Mouse (Mus musculus): ENCODE measurements around the gene Rpl7l1.
"Not testable (repeated sequence)": the region's sequence is repeated elsewhere in the genome, so short reads cannot be mapped to it uniquely, and the experiment has no call there.

Gene Rpl7l1

DNA sequence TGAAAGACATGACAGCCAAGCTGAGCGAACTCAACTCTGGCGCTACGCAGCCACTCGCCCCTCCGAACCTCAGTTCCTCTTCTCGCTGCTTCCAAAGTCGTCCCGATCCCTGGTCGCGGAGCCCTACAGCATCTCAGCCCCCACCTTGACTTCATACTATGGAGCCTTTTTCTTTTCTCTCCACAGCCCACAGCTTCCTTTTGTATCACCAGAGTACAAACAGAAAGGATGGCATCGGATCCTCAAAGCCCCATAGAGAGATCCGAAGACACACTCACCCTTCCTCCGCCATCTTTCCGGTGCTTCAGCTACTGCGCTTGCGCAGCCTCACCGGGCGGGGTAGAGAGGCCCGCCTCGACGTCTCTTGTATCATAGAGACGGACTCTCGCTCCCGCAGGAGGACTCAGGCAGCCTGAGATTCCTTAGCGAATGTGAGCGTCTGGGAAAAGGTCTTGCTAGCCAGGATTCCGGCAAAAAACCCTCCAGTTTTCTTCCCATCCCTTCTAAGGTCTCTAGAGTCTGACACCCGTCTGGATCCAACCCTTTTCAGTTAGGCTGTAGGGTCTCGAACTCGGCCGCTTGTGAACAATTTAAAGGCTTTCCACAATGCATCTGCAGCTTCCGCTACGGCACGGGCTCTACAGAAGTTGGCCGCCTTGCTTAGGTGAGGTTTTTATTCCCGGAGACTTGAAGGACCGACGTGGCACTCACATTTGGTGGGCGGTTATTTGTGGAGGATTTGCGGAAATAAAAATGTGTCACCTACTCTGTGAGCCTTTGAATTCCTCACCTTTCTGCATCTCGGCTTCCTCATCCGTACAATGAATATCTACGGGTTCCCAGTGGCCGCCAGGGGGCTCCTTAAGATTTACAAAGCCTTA lies at the start of gene Rpl7l1:
Gene Rpl7l1 (minus strand): TSS at position 332 of the 881 bp plus-strand sequence.
- DNase-seq (ENCODE audit: extremely low read depth, low read depth) = peak; percentile 92

DNA sequence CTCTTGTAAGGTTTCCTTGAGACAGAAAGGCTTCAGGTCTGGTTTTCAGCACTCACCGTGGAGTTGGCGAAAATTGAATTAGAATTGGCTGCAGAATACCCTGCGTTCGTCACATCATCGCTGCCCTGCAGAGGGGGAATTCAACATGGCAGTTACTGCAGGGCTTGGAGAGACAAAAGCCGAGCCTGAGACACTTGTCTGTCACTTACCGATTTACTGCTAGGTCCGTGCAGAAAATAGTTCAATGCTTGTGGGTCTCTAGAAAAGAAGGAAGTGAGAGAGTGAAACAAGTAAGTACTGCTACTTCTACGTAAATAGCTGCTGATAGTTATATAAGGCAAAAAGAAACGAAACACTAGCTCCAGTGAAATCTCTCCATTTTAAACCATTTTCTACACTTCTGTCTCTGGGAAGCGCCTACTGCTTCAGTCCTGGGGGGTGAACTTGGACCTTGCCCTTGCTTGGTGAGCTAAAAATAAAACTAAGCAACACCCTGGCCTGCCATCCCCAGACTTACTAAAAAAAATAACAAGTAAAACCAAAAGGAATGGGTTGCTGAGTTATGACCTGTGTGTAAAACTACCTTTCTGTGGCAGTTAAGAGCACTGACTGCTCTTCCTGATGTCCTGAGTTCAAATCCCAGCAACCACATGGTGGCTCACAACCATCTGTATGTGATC lies 47.5 kb upstream of the Rpl7l1 start:
- DNase-seq (ENCODE audit: extremely low read depth, low read depth) = no peak

- no peak for DNase-seq (ENCODE audit: extremely low read depth, low read depth)
These were observed 46.5 kb upstream of the Rpl7l1 start for GRCm38 (mm10) chr17:46828935-46829334.

GRCm38 (mm10) chr17:46823091-46823490 lies 40.6 kb upstream of the Rpl7l1 start:
- no peak for DNase-seq (ENCODE audit: extremely low read depth, low read depth)

DNA sequence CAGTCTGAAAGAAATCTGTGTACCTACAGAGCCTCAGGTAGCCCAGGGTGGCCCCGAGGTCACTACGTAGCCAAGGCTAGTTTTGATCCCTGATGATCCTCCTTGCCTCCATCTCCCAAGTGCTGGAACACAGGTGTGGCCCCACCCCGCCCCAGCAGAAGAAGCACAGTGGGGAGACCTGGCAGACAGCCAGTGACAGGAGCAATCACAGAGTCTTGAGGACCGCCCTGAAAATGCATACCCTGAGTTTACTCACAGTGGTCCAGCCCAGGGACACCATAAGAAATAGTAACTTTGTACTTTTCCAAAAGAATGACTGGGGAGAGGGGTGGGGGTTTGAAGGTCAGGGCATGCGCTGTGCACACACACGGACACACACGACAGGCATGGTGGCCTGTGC lies 38.2 kb upstream of the Rpl7l1 start:
- no peak for DNase-seq (ENCODE audit: extremely low read depth, low read depth)

DNA sequence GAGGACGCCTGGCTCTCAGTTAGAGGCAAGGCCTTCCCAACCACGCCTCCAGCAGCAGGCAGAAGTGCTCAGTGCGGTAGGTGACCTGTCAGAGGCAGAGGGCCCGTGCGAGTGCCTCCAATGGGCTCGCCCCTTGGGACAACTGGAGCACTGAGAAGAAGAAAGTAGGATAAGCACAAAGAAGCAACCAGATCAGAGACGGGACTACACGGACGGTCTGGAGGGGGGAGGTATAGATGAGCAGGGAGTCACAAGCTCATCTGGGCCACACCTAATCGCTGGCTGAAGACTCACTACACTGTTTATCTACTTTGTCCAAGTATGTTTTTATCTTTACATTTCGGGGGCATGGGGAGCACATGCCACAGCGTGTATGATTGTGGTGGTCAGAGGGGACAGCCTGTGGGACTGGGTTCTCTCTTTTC lies 35.3 kb upstream of the Rpl7l1 start:
- DNase-seq (ENCODE audit: extremely low read depth, low read depth) = peak; percentile 4

DNA sequence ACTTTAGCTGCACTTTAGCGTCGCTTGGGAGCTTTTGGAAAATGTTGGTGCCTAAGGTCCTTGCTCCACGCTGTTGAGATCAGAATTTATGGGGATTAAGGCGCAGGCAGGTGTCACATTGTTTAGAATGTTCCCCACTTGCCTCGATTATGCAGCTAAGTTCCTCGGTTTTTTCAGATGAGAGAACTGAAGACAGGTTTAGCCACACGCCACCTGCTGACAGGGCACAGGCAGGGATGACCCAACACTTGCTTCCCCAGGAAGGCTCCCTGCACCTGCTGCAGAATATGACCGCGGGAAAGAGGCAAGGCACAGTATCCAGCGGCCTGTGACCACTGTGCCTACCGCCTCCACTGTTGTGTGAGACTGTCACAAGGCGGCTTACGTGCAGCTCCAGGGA lies 33.8 kb upstream of the Rpl7l1 start:
- no peak for DNase-seq (ENCODE audit: extremely low read depth, low read depth)

- DNase-seq (ENCODE audit: extremely low read depth, low read depth) = no peak
These were observed 32.0 kb upstream of the Rpl7l1 start for GRCm38 (mm10) chr17:46814497-46814896.

DNA sequence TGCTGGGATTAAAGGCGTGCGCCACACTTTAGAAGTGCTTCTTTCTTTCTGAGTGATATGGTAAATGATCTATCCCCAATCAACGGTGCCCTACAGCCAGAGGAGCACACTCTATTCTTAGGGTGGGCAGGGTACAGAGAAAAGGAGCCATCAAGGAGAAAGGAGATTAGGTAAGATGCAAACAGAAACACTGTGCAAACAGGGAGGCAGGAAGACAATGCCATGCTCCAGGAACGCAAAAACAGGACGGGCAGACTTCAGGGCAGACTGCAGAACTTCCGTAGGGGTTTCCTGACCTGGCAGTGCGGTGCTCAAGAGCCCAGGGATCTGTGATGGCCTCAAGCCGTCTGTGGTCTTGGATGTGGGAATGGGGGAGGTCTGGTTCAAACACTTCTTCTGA lies 31.2 kb upstream of the Rpl7l1 start:
- no peak for DNase-seq (ENCODE audit: extremely low read depth, low read depth)

GRCm38 (mm10) chr17:46812442-46812841 lies 30.0 kb upstream of the Rpl7l1 start:
- DNase-seq (ENCODE audit: extremely low read depth, low read depth) = no peak

GRCm38 (mm10) chr17:46810672-46811071 lies 28.2 kb upstream of the Rpl7l1 start:
- DNase-seq (ENCODE audit: extremely low read depth, low read depth) = no peak

- no peak for DNase-seq (ENCODE audit: extremely low read depth, low read depth)
These were observed 26.8 kb upstream of the Rpl7l1 start for GRCm38 (mm10) chr17:46809131-46809830.

DNA sequence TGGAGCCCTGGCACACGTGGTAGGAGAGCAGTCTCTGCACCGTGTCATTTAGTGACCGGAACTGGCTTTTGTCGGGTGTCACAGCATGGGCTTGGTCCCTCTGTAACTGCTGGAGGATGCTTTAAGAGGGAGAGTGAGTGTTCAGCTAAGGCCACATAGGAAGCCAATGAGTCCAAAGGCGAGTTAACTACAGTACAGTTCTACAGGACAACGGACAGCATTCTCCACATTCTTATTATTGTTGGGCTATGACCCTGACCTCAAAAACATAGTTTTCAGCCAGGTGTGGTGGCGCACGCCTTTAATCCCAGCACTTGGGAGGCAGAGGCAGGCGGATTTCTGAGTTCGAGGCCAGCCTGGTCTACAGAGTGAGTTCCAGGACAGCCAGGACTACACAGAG lies 25.9 kb upstream of the Rpl7l1 start:
- DNase-seq (ENCODE audit: extremely low read depth, low read depth) = no peak

- DNase-seq (ENCODE audit: extremely low read depth, low read depth) = no peak
These were observed 19.3 kb upstream of the Rpl7l1 start for GRCm38 (mm10) chr17:46801761-46802160.

GRCm38 (mm10) chr17:46799680-46800079 lies 17.2 kb upstream of the Rpl7l1 start:
- DNase-seq (ENCODE audit: extremely low read depth, low read depth) = no peak

DNA sequence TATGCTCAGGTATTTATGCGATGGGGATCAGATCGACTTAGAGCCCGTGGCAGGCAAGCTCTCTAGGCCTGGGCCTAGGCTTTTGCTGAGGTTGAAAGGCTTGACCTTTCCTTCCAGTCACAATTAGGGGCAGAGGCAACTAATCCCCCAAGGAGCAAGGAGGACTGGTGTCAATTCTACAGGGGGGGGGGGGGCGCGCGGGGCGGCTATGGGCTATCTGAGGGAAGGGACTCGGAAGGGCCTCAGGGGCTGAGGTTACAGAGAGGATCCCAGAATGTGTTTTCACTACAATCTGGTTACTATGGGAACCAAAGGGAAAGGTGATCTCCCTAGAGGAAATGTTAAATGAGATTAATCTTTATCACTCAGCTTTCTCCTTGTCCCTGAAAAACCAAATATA lies 14.9 kb upstream of the Rpl7l1 start:
- DNase-seq (ENCODE audit: extremely low read depth, low read depth) = no peak

DNA sequence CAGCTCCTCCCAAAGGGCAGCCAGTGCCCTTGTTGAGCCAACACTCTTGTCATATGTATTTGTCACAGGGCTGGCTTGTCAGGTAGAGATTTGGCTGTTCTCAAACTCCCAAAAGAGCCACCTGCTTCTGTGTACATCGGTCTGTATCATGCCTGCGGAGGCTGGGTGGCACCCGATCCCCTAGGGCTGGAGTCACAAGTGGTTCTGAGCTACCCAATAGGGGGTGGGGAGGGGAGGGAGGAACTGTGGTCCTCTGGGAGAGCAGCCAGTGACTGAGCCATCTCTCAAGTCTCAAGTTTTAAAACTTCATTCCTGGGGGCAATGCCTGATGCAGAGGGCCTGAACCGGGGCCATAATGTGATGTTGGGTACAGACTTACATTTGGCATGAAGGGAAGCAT lies 14.3 kb upstream of the Rpl7l1 start:
- no peak for DNase-seq (ENCODE audit: extremely low read depth, low read depth)

DNA sequence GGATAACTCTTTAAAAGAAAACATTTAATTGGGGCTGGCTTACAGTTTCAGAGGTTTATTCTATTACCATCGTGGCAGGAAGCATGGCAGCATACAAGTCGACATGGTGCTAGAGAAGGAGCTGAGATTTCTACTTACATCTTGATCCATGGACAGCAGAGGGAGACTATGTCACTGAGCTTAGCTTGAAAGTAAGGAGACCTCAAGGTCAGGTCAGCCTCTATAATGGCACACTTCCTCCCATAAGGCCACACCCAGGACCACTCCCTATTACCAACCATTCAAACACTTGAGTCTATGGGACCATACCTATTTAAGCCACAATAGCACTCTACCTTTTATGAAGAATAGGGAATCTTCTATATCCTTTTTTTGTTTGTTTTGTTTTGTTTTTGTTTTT lies 10.5 kb upstream of the Rpl7l1 start:
- DNase-seq (ENCODE audit: extremely low read depth, low read depth) = no peak

GRCm38 (mm10) chr17:46787974-46788373 lies 5.5 kb upstream of the Rpl7l1 start:
- DNase-seq (ENCODE audit: extremely low read depth, low read depth) = not testable (repeated sequence)

DNA sequence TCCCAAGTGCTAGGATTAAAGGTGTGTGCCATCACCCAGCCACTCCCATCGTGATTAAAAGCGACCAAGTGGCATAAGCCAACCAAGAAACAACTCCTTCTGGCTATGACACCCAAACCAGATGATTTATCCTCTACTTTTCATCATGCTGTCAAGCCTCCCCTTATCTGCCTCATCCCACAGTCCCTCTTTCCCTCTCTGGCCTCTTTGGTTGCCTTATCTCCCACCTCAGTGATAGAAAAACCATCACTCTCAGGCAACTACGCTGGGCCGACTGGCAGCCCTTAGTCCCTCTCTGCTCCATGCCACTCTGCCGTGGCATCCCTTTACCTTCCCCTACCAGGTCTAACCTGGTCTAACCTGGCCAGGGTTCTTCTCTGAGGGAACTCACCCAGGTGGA lies 4.5 kb upstream of the Rpl7l1 start:
- DNase-seq (ENCODE audit: extremely low read depth, low read depth) = no peak

GRCm38 (mm10) chr17:46783222-46783565 lies 722 bp upstream of the Rpl7l1 start:
- DNase-seq (ENCODE audit: extremely low read depth, low read depth) = no peak

- no peak for DNase-seq (ENCODE audit: extremely low read depth, low read depth)
These were observed 596 bp downstream of the Rpl7l1 start for GRCm38 (mm10) chr17:46781876-46782275.

Measured in MEL-GATA-1-ER (cell line).